Mouse (Mus musculus): ENCODE measurements around the gene Slc22a22. TPM values are rescaled to one million over a fixed set of nuclear protein-coding genes. Genes with fewer than 3 reads are reported as not detected.

Slc22a22 gene
- polyA plus RNA-seq (2021; fragmentation: Nextera tagmentation) = not detected in 2 replicates
- long read RNA-seq, experiment 1 = 0 reads
- long read RNA-seq, experiment 2 = 0 reads

GRCm38 (mm10) chr15:57477525-57477924 is at the start of gene Slc22a22:
TSS of gene Slc22a22 (minus strand) at chr15:57477625.

